Mouse (Mus musculus) MEL (cell line): ENCODE data around the gene Aes. TPM values are rescaled to one million over a fixed set of nuclear protein-coding genes. Genes with fewer than 3 reads are reported as not detected.

ENCODE experiments used
- DNase-seq: peaks from one replicate; pipeline ENCODE4 v3.0.0; 2011; ENCODE audit warnings: low read depth, low spot score
- H3K27ac ChIP-seq: 2 replicates; pipeline ENCODE4 v1.5.1; 2012; ENCODE audit warnings: low read depth, mild to moderate bottlenecking, control low read depth, low read length, moderate library complexity; ENCODE audit not compliant: control insufficient read depth
- H3K27me3 ChIP-seq, 2 experiments: fragments of 150-350 bp in 1 of 2; sonication (generic) in 1 of 2; 2 replicates each; pipeline ENCODE4 v1.6.1; 2012; ENCODE audit warnings: low read length in 2 of 2, mild to moderate bottlenecking in 2 of 2, improper control_type of control experiment in 1 of 2, moderate library complexity in 1 of 2; ENCODE audit not compliant: insufficient read depth in 2 of 2, control insufficient read depth in 1 of 2
- H3K36me3 ChIP-seq, 2 experiments: 2 replicates each; pipeline ENCODE4 v1.6.1; 2012 to 2014; ENCODE audit warnings: low read length in 2 of 2, improper control_type of control experiment in 1 of 2, inconsistent platforms in 1 of 2, mild to moderate bottlenecking in 1 of 2; ENCODE audit not compliant: insufficient read depth in 2 of 2, control insufficient read depth in 1 of 2
- H3K4me1 ChIP-seq, 2 experiments: fragments of 150-350 bp in 1 of 2; sonication (generic) in 1 of 2; 2 replicates each; pipeline ENCODE4 v1.6.1; 2012; ENCODE audit warnings: low read length in 2 of 2, improper control_type of control experiment in 1 of 2, mild to moderate bottlenecking in 1 of 2; ENCODE audit not compliant: insufficient read depth in 2 of 2, control insufficient read depth in 1 of 2
- H3K4me3 ChIP-seq, 2 experiments: fragments of 150-350 bp in 1 of 2; sonication (generic) in 1 of 2; 2 replicates each; pipeline ENCODE4 v1.5.1; 2012; ENCODE audit warnings: low read depth in 2 of 2, low read length in 2 of 2, mild to moderate bottlenecking in 2 of 2, moderate library complexity in 2 of 2, control low read depth in 1 of 2, improper control_type of control experiment in 1 of 2; ENCODE audit not compliant: control insufficient read depth in 1 of 2, insufficient read depth in 1 of 2
- H3K79me2 ChIP-seq: 2 replicates; pipeline ENCODE4 v1.6.1; 2012; ENCODE audit warnings: mild to moderate bottlenecking, low read length, moderate library complexity; ENCODE audit not compliant: control insufficient read depth, poor library complexity, insufficient read depth
- H3K9ac ChIP-seq: 2 replicates; pipeline ENCODE4 v1.6.1; 2012; ENCODE audit warnings: low read depth, mild to moderate bottlenecking, control low read depth, low read length, moderate library complexity; ENCODE audit not compliant: control insufficient read depth, poor library complexity, severe bottlenecking
- H3K9me3 ChIP-seq: fragments of 150-350 bp; sonication (generic); replicated peaks from 2 replicates; pipeline ENCODE4 v1.6.1; 2012; ENCODE audit warnings: mild to moderate bottlenecking, low read length, improper control_type of control experiment, moderate library complexity; ENCODE audit not compliant: insufficient read depth
- BHLHE40 ChIP-seq: IDR thresholded peaks from 2 replicates; pipeline ENCODE4 v1.6.1; 2012; ENCODE audit warnings: low read depth, mild to moderate bottlenecking, inconsistent platforms, low read length, improper control_type of control experiment, borderline replicate concordance
- CHD1 ChIP-seq: IDR thresholded peaks from 2 replicates; pipeline ENCODE4 v1.6.1; 2012; ENCODE audit warnings: low read depth, mild to moderate bottlenecking, inconsistent platforms, low read length, improper control_type of control experiment
- CHD2 ChIP-seq: IDR thresholded peaks from 2 replicates; pipeline ENCODE4 v1.6.1; 2011; ENCODE audit warnings: low read length, improper control_type of control experiment
- CTCF ChIP-seq, 3 experiments: IDR thresholded peaks in 2 of 3; conservative IDR thresholded peaks in 1 of 3; 2 replicates each; pipeline ENCODE4 v1.5.1; 2011 to 2012; ENCODE audit warnings: low read length in 3 of 3, low read depth in 2 of 3, mild to moderate bottlenecking in 2 of 3, improper control_type of control experiment in 1 of 3, inconsistent platforms in 1 of 3, mixed read lengths in 1 of 3, moderate library complexity in 1 of 3; ENCODE audit not compliant: control insufficient read depth in 1 of 3, insufficient read depth in 1 of 3, poor library complexity in 1 of 3, severe bottlenecking in 1 of 3
- E2F4 ChIP-seq: IDR thresholded peaks from 2 replicates; pipeline ENCODE4 v1.6.1; 2011; ENCODE audit warnings: low read depth, low read length, improper control_type of control experiment, borderline replicate concordance
- EP300 ChIP-seq, 2 experiments: IDR thresholded peaks; 2 replicates each; pipeline ENCODE4 v1.6.1; 2011; ENCODE audit warnings: improper control_type of control experiment in 2 of 2, low read length in 2 of 2, low read depth in 1 of 2, mild to moderate bottlenecking in 1 of 2
- GATA1 ChIP-seq: IDR thresholded peaks from 2 replicates; pipeline ENCODE4 v1.6.1; 2011; ENCODE audit warnings: low read depth, low read length, improper control_type of control experiment
- HCFC1 ChIP-seq: IDR thresholded peaks from 2 replicates; pipeline ENCODE4 v1.6.1; 2012; ENCODE audit warnings: low read depth, mild to moderate bottlenecking, inconsistent platforms, low read length, improper control_type of control experiment, moderate library complexity
- KAT2A ChIP-seq: conservative IDR thresholded peaks from 2 replicates; pipeline ENCODE4 v1.6.1; 2012; ENCODE audit warnings: low read depth, low read length, improper control_type of control experiment, inconsistent platforms
- MAFK ChIP-seq: IDR thresholded peaks from 2 replicates; pipeline ENCODE4 v1.6.1; 2011; ENCODE audit warnings: low read depth, mild to moderate bottlenecking, low read length, improper control_type of control experiment, borderline replicate concordance
- MAX ChIP-seq: IDR thresholded peaks from 2 replicates; pipeline ENCODE4 v1.6.1; 2011; ENCODE audit warnings: low read length, improper control_type of control experiment
- MAZ ChIP-seq: IDR thresholded peaks from 2 replicates; pipeline ENCODE4 v1.6.1; 2012; ENCODE audit warnings: low read depth, mild to moderate bottlenecking, inconsistent platforms, low read length, improper control_type of control experiment
- MEF2A ChIP-seq: IDR thresholded peaks from 2 replicates; pipeline ENCODE4 v1.6.1; 2014; ENCODE audit warnings: low read depth, mild to moderate bottlenecking, inconsistent platforms, low read length, improper control_type of control experiment; ENCODE audit not compliant: poor library complexity, insufficient replicate concordance, severe bottlenecking; ENCODE audit errors: extremely low read depth
- MXI1 ChIP-seq: IDR thresholded peaks from 2 replicates; pipeline ENCODE4 v1.6.1; 2011; ENCODE audit warnings: mild to moderate bottlenecking, low read depth, low read length, improper control_type of control experiment
- MYC ChIP-seq: IDR thresholded peaks from 2 replicates; pipeline ENCODE4 v1.6.1; 2011; ENCODE audit warnings: low read depth, mild to moderate bottlenecking, low read length, improper control_type of control experiment, moderate library complexity
- NRF1 ChIP-seq: IDR thresholded peaks from 2 replicates; pipeline ENCODE4 v1.6.1; 2014; ENCODE audit warnings: low read depth, mild to moderate bottlenecking, inconsistent platforms, low read length, improper control_type of control experiment, moderate library complexity; ENCODE audit not compliant: poor library complexity, insufficient read depth, severe bottlenecking
- POLR2A ChIP-seq, 2 experiments: IDR thresholded peaks; 2 replicates each; pipeline ENCODE4 v1.6.1; 2011 to 2012; ENCODE audit warnings: low read length in 2 of 2, mild to moderate bottlenecking in 2 of 2, control low read depth in 1 of 2, improper control_type of control experiment in 1 of 2, low read depth in 1 of 2, moderate library complexity in 1 of 2; ENCODE audit not compliant: control insufficient read depth in 1 of 2, insufficient read depth in 1 of 2, poor library complexity in 1 of 2
- POLR2AphosphoS2 ChIP-seq: IDR thresholded peaks from 2 replicates; pipeline ENCODE4 v1.6.1; 2011; ENCODE audit warnings: low read length, improper control_type of control experiment
- RAD21 ChIP-seq: IDR thresholded peaks from 2 replicates; pipeline ENCODE4 v1.6.1; 2011; ENCODE audit warnings: mild to moderate bottlenecking, low read depth, low read length, improper control_type of control experiment
- RCOR1 ChIP-seq: IDR thresholded peaks from 2 replicates; pipeline ENCODE4 v1.6.1; 2012; ENCODE audit warnings: low read depth, mild to moderate bottlenecking, inconsistent platforms, low read length, improper control_type of control experiment
- SMC3 ChIP-seq: IDR thresholded peaks from 2 replicates; pipeline ENCODE4 v1.6.1; 2011; ENCODE audit warnings: low read depth, low read length, improper control_type of control experiment
- TCF12 ChIP-seq: IDR thresholded peaks from 2 replicates; pipeline ENCODE4 v1.6.1; 2014; ENCODE audit warnings: low read depth, mild to moderate bottlenecking, inconsistent platforms, low read length, improper control_type of control experiment, moderate library complexity
- UBTF ChIP-seq: IDR thresholded peaks from 2 replicates; pipeline ENCODE4 v1.6.1; 2012; ENCODE audit warnings: low read depth, mild to moderate bottlenecking, inconsistent platforms, low read length, improper control_type of control experiment, moderate library complexity, borderline replicate concordance; ENCODE audit not compliant: insufficient read depth
- USF1 ChIP-seq: IDR thresholded peaks from 2 replicates; pipeline ENCODE4 v1.6.1; 2014; ENCODE audit warnings: low read depth, mild to moderate bottlenecking, inconsistent platforms, low read length, improper control_type of control experiment, moderate library complexity
- USF2 ChIP-seq, 2 experiments: IDR thresholded peaks; 2 replicates each; pipeline ENCODE4 v1.6.1; 2011 to 2012; ENCODE audit warnings: improper control_type of control experiment in 2 of 2, low read length in 2 of 2, borderline replicate concordance in 1 of 2, inconsistent platforms in 1 of 2, low read depth in 1 of 2, mild to moderate bottlenecking in 1 of 2; ENCODE audit not compliant: insufficient read depth in 1 of 2
- ZC3H11A ChIP-seq: IDR thresholded peaks from 2 replicates; pipeline ENCODE4 v1.6.1; 2012; ENCODE audit warnings: low read depth, mild to moderate bottlenecking, inconsistent platforms, low read length, improper control_type of control experiment
- ZKSCAN1 ChIP-seq: IDR thresholded peaks from 2 replicates; pipeline ENCODE4 v1.6.1; 2012; ENCODE audit warnings: low read depth, mild to moderate bottlenecking, inconsistent platforms, low read length, improper control_type of control experiment, moderate library complexity
- polyA plus RNA-seq, 2 experiments: library from polyadenylated mRNA; stranded (reverse) in 1 of 2; unstranded in 1 of 2; fragments of >175 nt in 1 of 2; fragments of >200 nt in 1 of 2; gene quantifications; 2 replicates each; pipeline versions ENCODE4 v1.2.1 to v1.2.4; 2012; ENCODE audit warnings: low replicate concordance in 2 of 2, low read depth in 1 of 2; ENCODE audit not compliant: insufficient read length in 2 of 2, insufficient read depth in 1 of 2, missing spikeins in 1 of 2
- total RNA-seq: library from RNA; depleted of rRNA; stranded (reverse); fragments of 300-350 nt; gene quantifications from 2 replicates; pipeline ENCODE4 v1.2.3, GENCODE M21; 2012

Aes gene
- total and polyA plus RNA-seq, 3 experiments, result 197 to 355 TPM; not detected in 1

DNA sequence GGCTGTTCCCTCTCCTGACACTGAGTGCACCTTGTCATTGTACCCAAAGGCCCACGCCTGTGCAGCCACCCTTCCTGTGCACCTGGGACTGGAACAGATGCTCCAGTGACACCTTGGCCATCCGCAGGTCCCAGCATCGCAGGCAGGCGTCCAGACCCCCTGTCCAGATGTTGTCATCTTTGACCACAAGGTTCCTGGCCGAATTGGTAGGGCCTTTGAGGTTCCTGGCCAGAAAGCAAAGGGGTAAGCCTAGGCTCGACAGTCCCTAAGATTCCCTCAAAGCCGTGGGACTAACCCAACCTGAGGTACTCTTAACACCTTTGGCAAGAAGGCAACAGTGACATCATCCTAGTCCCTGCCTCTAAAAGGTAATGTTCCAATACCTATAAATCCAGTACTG is 33.3 kb downstream of the Aes start:
- Histone ChIP-seq H3K79me2 (no peaks in the 10 kb centered on the region), H3K27me3 (no peaks in the 10 kb centered on the region), H3K9ac (no peak overlapping the region), H3K4me1 (no peaks in the 10 kb centered on the region), H3K36me3 (no peaks in the 10 kb centered on the region), H3K9me3 (no peaks in the 10 kb centered on the region), H3K27ac (no peak overlapping the region), H3K4me3 (no peak overlapping the region)
- DNase-seq, result no peak
- TF ChIP-seq MXI1 (no peak), SMC3 (no peak), ZC3H11A (no peak), POLR2A (IDR thresholded peaks at IDR 0.05; ENCODE audit: control insufficient read depth in 1 of 2, insufficient read depth in 1 of 2, low read depth in 1 of 2, low read length in 2 of 2, poor library complexity in 1 of 2) (no peak), GATA1 (no peak), USF1 (no peak), TCF12 (no peak), NRF1 (no peak), MEF2A (no peak), KAT2A (no peak), POLR2AphosphoS2 (no peak), MYC (no peak), E2F4 (no peak), RCOR1 (no peak), MAZ (no peak), CHD2 (no peak)
- TF ChIP-seq, all 39 proteins: peak for 0

DNA sequence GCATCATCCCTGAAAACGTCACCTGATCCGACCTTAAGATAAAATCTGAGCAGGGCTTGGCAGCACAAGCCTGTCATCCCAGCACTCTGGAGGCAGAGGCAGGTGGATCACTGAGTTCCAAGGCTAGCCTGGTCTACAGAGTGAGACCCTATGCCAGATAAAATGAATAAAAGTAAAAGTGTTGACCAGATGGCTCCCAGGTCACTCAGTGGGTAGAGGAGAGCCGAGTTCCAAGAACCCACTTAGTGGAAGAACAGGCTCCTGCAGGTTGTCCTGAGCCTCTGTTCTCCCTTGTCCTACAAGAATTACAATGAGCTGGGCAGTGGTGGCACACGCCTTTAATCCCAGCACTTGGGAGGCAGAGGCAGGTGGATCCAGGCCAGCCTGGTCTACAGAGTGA is 33.9 kb downstream of the Aes start:
- DNase-seq, result no peak
- Histone ChIP-seq H3K4me3 (no peak overlapping the region), H3K27me3 (no peaks in the 10 kb centered on the region), H3K79me2 (no peaks in the 10 kb centered on the region), H3K9me3 (no peaks in the 10 kb centered on the region), H3K9ac (no peak overlapping the region), H3K4me1 (no peaks in the 10 kb centered on the region), H3K27ac (no peak overlapping the region), H3K36me3 (no peaks in the 10 kb centered on the region)
- TF ChIP-seq MAFK (no peak), MYC (no peak), USF2 (IDR thresholded peaks at IDR 0.05; ENCODE audit: borderline replicate concordance in 1 of 2, insufficient read depth in 1 of 2, low read depth in 1 of 2, low read length in 2 of 2) (no peak), RAD21 (no peak), GATA1 (no peak), CHD2 (no peak), ZKSCAN1 (no peak), UBTF (no peak), EP300 (IDR thresholded peaks at IDR 0.05; ENCODE audit: low read depth in 1 of 2, low read length in 2 of 2) (no peak), BHLHE40 (no peak), CTCF (IDR thresholded peaks at IDR 0.05 in 2 of 3, conservative IDR thresholded peaks at IDR 0.05 in 1 of 3; ENCODE audit: control insufficient read depth in 1 of 3, insufficient read depth in 1 of 3, low read depth in 2 of 3, low read length in 3 of 3, poor library complexity in 1 of 3, severe bottlenecking in 1 of 3) (no peak), HCFC1 (no peak), CHD1 (no peak), MAX (no peak)
